Mouse (Mus musculus): ENCODE data around the gene Cic. TPM values are rescaled to one million over a fixed set of nuclear protein-coding genes. Genes with fewer than 3 reads are reported as not detected.
"Not testable (repeated sequence)": the region's sequence is repeated elsewhere in the genome, so short reads cannot be mapped to it uniquely, and the experiment has no call there.

Cic gene
- total RNA-seq, 2 experiments from 2014 or later = 212 to 225 TPM

GRCm38 (mm10) chr7:25241062-25241461 lies 26.4 kb upstream of the Cic start:
- DNase-seq (ENCODE audit: low spot score in 2 of 2) = peak; percentile 76 to 84

- no peak for DNase-seq (ENCODE audit: low spot score in 2 of 2)
Measured at GRCm38 (mm10) chr7:25243361-25243760, 24.1 kb upstream of the Cic start.

GRCm38 (mm10) chr7:25244562-25245369 lies 22.7 kb upstream of the Cic start:
- DNase-seq (ENCODE audit: low spot score in 2 of 2) = peak in 1 of 2 experiments; percentile 53

- peak; percentile 61 to 68 for DNase-seq (ENCODE audit: low spot score in 2 of 2)
Measured at GRCm38 (mm10) chr7:25246079-25246758, 21.3 kb upstream of the Cic start.

- no peak for DNase-seq (ENCODE audit: low spot score in 2 of 2)
Measured at GRCm38 (mm10) chr7:25246759-25247137, 20.8 kb upstream of the Cic start.

- DNase-seq (ENCODE audit: low spot score in 2 of 2) = no peak
Measured at GRCm38 (mm10) chr7:25247498-25247897, 20.0 kb upstream of the Cic start.

- DNase-seq (ENCODE audit: low spot score in 2 of 2) = peak; percentile 74 to 85
Measured at GRCm38 (mm10) chr7:25248018-25248647, 19.4 kb upstream of the Cic start.

- DNase-seq (ENCODE audit: low spot score in 2 of 2) = no peak
Measured at GRCm38 (mm10) chr7:25248846-25249313, 18.6 kb upstream of the Cic start.

GRCm38 (mm10) chr7:25249314-25250140 lies 18.0 kb upstream of the Cic start:
- DNase-seq (ENCODE audit: low spot score in 2 of 2) = peak; percentile 57 to 71

GRCm38 (mm10) chr7:25250141-25250972 lies 17.1 kb upstream of the Cic start, which contains the start of gene Erf:
Gene Erf (minus strand): TSS chr7:25250761.
- DNase-seq (ENCODE audit: low spot score in 2 of 2) = peak; percentile 94 to 96

GRCm38 (mm10) chr7:25251071-25251791 lies 16.3 kb upstream of the Cic start:
- peak in 1 of 2 experiments; percentile 39 for DNase-seq (ENCODE audit: low spot score in 2 of 2)

GRCm38 (mm10) chr7:25251822-25252221 lies 15.7 kb upstream of the Cic start:
- peak in 1 of 2 experiments; percentile 37 for DNase-seq (ENCODE audit: low spot score in 2 of 2)

- DNase-seq (ENCODE audit: low spot score in 2 of 2) = no peak
Measured at GRCm38 (mm10) chr7:25261896-25262295, 5.6 kb upstream of the Cic start.

- DNase-seq (ENCODE audit: low spot score in 2 of 2) = no peak
Measured at GRCm38 (mm10) chr7:25263968-25264870, 3.3 kb upstream of the Cic start.

- DNase-seq (ENCODE audit: low spot score in 2 of 2) = not testable (repeated sequence)
Measured at GRCm38 (mm10) chr7:25265743-25266142, 1.8 kb upstream of the Cic start.

- DNase-seq (ENCODE audit: low spot score in 2 of 2) = no peak
Measured at GRCm38 (mm10) chr7:25266180-25266962, 1.1 kb upstream of the Cic start.

GRCm38 (mm10) chr7:25267751-25268463 lies 403 bp downstream of the Cic start:
- peak; percentile 96 to 99 for DNase-seq (ENCODE audit: low spot score in 2 of 2)

Measured in left cerebral cortex, adult 18-20 months (tissue).